Mouse (Mus musculus): ENCODE measurements at regions not wholly inside any gene's neighbourhood (a gene's known extent, or its start where the extent isn't known, plus 50 kb on each side); places are given as distances from the start of the nearest gene placed in this dataset.
"Not testable (repeated sequence)": the region's sequence is repeated elsewhere in the genome, so short reads cannot be mapped to it uniquely, and the experiment has no call there.

DNA sequence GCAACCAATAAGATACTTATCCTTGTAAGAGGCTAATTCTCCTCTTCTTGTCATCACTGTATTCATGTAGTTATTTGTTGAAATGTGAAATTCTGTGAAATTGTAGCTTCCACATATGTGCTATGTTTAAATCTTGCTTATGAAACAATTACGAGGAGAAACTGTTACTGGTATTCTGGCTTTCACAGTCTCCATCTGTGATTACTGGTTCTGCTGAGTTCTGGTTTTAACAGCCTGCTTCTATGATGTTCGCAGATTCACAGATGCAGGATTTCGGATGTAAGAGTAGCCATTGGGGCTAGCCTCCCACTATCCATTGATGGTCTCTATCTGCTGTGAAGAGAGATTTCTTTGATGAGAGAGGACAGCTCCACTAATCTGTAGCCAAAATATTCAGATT lies 1067.2 kb upstream of the Aga start:
- DNase-seq: no peak

DNA sequence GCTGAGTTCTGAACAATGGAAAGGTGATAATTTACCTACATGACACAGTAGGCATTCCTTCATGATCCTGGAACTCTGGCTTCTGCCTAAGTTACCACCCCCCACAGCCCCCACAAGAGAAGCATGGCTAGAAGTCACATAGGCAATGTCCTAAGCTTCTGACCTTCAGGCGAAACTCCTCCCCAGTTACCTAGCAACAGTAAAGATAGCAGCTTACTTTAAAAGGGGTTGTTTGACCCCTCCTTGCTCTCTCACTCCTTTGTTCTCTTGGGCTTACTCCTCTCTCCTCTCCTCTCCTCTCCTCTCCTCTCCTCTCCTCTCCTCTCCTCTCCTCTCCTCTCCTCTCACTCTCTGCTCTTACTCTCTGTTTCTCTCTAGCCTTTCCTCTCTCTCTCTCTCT lies 1059.8 kb upstream of the Aga start:
- not testable (repeated sequence) for DNase-seq

DNA sequence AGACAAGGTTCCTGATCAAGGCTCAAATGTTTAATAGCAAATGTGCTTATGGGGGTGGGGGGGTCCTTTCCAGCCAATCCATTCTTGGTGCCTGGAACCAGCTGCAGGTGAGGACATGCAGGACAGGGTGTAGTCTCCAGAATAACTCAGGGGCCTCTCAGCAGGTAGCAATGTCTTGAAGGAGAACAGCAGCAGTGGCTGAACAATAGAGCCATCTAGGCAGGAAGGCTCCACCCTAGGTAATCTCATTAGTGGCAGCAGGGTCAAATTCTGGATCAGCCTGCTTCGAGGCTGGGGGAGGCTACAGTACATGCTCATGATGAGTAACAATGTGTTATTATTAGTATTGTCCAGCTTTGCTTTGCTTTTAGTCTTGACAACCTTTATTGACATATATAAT lies 1055.9 kb upstream of the Aga start:
- DNase-seq: no peak

DNA sequence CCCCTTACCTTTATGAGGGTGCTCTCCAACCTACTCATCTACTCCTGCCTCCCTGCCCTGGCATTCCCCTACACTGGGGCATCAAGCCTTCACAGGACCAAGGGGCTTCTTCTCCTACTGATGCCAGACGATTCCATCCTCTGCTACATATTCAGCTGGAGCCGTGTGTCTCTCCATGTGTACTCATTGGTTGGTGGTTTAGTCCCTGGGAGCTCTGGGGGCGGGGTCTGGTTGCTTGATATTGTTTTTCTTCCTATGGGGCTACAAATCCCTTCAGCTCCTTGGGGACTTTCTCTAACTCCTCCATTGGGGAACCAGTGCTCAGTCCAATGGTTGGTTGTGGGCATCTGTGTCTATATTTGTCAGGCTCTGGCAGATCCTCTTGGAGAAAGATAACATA lies 1055.3 kb upstream of the Aga start:
- no peak for DNase-seq

DNA sequence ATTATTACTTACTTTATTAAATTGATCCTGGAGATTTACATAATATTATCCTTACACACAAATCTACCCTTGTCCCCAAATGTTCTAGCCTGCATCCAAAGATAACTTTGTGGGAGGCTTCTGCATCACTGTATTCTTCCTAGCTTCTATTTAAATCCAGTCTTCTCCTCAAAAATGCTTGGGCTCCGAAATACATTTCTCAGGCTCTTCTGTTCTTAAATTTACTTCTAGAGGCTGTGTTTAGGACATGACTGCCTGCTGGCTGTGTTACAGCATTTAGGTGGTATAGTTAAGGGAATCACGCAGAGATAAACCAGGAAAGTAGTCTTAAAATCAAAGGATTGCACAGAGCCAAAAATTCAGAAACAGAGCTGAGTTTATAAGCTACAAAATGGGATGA lies 1009.1 kb upstream of the Aga start:
- DNase-seq: no peak

DNA sequence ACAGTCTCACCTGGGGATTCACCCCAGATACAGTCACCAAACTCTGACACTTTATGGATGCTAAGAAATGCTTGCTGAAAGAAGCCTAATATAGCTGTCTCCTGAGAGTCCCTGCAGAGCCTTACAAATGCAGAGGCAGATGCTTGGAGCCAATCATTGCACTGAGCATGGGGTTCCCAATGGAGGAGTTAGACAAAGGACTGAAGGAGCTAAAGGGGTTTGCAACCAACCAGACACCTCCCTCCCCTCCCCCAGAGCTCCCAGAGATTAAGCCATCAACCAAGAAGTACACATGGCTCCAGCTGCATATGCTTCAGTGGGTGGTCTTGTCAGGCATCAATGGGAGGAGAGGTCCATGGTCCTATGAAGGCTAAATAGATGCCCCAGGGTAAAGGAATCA lies 999.7 kb upstream of the Aga start:
- no peak for DNase-seq

DNA sequence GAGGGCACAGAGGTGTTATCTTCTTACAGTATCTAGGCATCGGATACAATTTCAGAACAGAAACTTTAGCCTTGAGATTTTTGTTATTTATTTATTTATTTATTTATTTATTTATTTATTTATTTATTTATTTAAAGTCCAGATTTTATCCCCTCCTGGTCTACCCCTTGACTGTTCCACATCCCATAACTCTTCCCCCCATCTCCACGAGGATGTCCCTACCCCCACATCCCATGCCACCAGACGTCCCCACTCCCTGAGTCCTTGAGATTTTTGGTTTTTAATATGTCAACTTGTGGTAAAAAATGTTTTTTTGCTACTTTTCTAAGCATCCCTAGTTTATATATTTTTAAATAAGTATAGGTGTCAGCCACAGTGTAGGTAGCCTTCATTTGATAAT lies 968.2 kb upstream of the Aga start:
- no peak for DNase-seq

DNA sequence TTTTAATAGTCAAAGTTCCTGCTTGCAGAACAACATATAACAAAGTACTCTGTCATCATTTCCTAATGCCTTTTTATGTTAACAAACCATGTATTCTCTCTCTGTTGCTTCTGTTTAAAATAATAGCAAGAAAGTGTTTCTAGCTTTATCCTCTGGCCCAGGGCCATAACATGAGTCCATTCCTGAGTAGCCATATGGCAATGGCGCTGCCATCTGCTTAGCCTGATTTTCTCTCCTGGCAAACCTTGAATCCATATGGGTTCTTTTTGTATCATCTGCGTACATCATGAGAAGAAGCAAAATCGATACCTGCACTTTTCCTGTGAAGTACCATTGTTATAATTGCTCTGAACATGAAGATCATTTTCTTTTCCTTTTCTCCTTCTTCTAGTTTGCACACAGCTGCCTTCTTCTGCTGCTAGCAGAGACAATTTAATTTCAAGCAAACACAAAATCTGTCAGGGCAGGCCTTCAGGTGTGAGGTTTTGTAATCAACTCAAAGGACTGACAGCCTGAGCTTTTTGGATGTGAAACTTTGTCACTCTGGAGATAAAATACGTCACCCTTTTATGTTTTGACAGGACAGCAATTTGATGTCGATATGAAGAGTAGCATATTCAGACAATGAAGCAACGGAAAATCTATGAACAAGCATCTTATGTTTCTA lies 940.2 kb upstream of the Aga start:
- DNase-seq: peak; percentile 95
